Mouse (Mus musculus): ENCODE measurements around the gene Zer1. TPM values are rescaled to one million over a fixed set of nuclear protein-coding genes. Genes with fewer than 3 reads are reported as not detected.
"Not testable (repeated sequence)": the region's sequence is repeated elsewhere in the genome, so short reads cannot be mapped to it uniquely, and the experiment has no call there.

Zer1 gene
- total and polyA plus RNA-seq, 2 experiments, result 7.1 to 27.1 TPM

- Histone ChIP-seq H3K4me1 (ENCODE audit: control insufficient read depth, insufficient read depth, low read length) (no peaks in the 10 kb centered on the region), H3K79me2 (ENCODE audit: control insufficient read depth, insufficient read depth, low read length) (no peaks in the 10 kb centered on the region), H3K9ac (ENCODE audit: low read depth, low read length) (no peak overlapping the region), H3K27ac (replicated peaks; ENCODE audit: insufficient read depth, low read depth, low read length) (no peak overlapping the region), H3K36me3 (ENCODE audit: control insufficient read depth, insufficient read depth, low read length) (no peaks in the 10 kb centered on the region), H3K27me3 (ENCODE audit: control insufficient read depth, insufficient read depth, low read length) (no peaks in the 10 kb centered on the region), H3K4me3 (ENCODE audit: insufficient read depth, low read depth, low read length) (no peak overlapping the region)
- TF ChIP-seq POLR2A (IDR thresholded peaks at IDR 0.05; ENCODE audit: extremely low read depth, insufficient read depth, low read length), result no peak
- no peak for TF ChIP-seq CTCF (IDR thresholded peaks at IDR 0.05; ENCODE audit: low read depth, low read length)
- WGBS, result 75% methylated on average over 9 of the region's 9 CpGs
- DNase-seq (ENCODE audit: extremely low read depth, low read depth, low spot score), result no peak
These were observed 40.1 kb upstream of the Zer1 start for GRCm38 (mm10) chr2:30164340-30164932.

- DNase-seq (ENCODE audit: extremely low read depth, low read depth, low spot score), result peak; percentile 58
- Histone ChIP-seq H3K4me3 (ENCODE audit: insufficient read depth, low read depth, low read length) (no peak overlapping the region), H3K27ac (replicated peaks; ENCODE audit: insufficient read depth, low read depth, low read length) (no peak overlapping the region), H3K27me3 (ENCODE audit: control insufficient read depth, insufficient read depth, low read length) (no peaks in the 10 kb centered on the region), H3K4me1 (ENCODE audit: control insufficient read depth, insufficient read depth, low read length) (no peaks in the 10 kb centered on the region), H3K36me3 (ENCODE audit: control insufficient read depth, insufficient read depth, low read length) (no peaks in the 10 kb centered on the region), H3K9ac (ENCODE audit: low read depth, low read length) (no peak overlapping the region), H3K79me2 (ENCODE audit: control insufficient read depth, insufficient read depth, low read length) (no peaks in the 10 kb centered on the region)
- TF ChIP-seq CTCF (IDR thresholded peaks at IDR 0.05; ENCODE audit: low read depth, low read length) (peak; percentile 32; the same call in 1 of the 2 replicates), POLR2A (IDR thresholded peaks at IDR 0.05; ENCODE audit: extremely low read depth, insufficient read depth, low read length) (no peak)
These were observed 37.4 kb upstream of the Zer1 start for GRCm38 (mm10) chr2:30161809-30162208.

DNA sequence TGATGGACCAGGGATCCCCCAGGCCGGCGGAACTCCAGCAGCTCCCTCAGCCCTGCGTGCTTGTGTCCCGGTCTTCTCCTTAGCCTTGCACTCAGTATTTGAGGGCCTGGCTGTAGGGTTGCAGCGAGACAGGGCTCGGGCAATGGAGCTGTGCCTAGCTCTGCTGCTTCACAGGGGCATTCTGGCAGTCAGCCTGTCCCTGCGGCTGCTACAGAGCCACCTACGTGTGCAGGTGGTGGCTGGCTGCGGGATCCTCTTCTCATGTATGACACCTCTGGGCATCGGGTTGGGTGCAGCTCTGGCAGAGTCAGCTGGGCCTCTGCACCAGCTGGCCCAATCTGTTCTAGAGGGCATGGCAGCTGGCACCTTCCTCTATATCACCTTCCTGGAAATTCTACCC is 35.5 kb upstream of the Zer1 start:
- H3K79me2 ChIP-seq (ENCODE audit: control insufficient read depth, insufficient read depth, low read length); H3K27me3 ChIP-seq (ENCODE audit: control insufficient read depth, insufficient read depth, low read length); H3K4me1 ChIP-seq (ENCODE audit: control insufficient read depth, insufficient read depth, low read length); H3K27ac ChIP-seq (replicated peaks; ENCODE audit: insufficient read depth, low read depth, low read length); H3K9ac ChIP-seq (ENCODE audit: low read depth, low read length); H3K36me3 ChIP-seq (ENCODE audit: control insufficient read depth, insufficient read depth, low read length); DNase-seq (ENCODE audit: extremely low read depth, low read depth, low spot score); H3K4me3 ChIP-seq (ENCODE audit: insufficient read depth, low read depth, low read length): not testable (repeated sequence)
- WGBS, result 91% methylated on average over 7 of the region's 10 CpGs

GRCm38 (mm10) chr2:30152616-30153015 is 28.2 kb upstream of the Zer1 start:
- H3K4me3 ChIP-seq (ENCODE audit: insufficient read depth, low read depth, low read length), result no peak overlapping the region
- H3K27ac ChIP-seq (replicated peaks; ENCODE audit: insufficient read depth, low read depth, low read length), result no peak overlapping the region
- 64% methylated on average over 8 of the region's 8 CpGs for WGBS
- TF ChIP-seq CTCF (IDR thresholded peaks at IDR 0.05; ENCODE audit: low read depth, low read length) (no peak), POLR2A (IDR thresholded peaks at IDR 0.05; ENCODE audit: extremely low read depth, insufficient read depth, low read length) (no peak)
- peak; percentile 43 for DNase-seq (ENCODE audit: extremely low read depth, low read depth, low spot score)
- H3K79me2 ChIP-seq (ENCODE audit: control insufficient read depth, insufficient read depth, low read length), result no peaks in the 10 kb centered on the region
- peaks cover 15% of the 10 kb centered on the region for H3K36me3 ChIP-seq (ENCODE audit: control insufficient read depth, insufficient read depth, low read length)
- H3K4me1 ChIP-seq (ENCODE audit: control insufficient read depth, insufficient read depth, low read length), result peaks cover 2% of the 10 kb centered on the region
- no peak overlapping the region for H3K9ac ChIP-seq (ENCODE audit: low read depth, low read length)
- no peaks in the 10 kb centered on the region for H3K27me3 ChIP-seq (ENCODE audit: control insufficient read depth, insufficient read depth, low read length)

GRCm38 (mm10) chr2:30151840-30152239 is 27.5 kb upstream of the Zer1 start:
- Histone ChIP-seq H3K36me3 (ENCODE audit: control insufficient read depth, insufficient read depth, low read length) (peaks cover 16% of the 10 kb centered on the region), H3K4me1 (ENCODE audit: control insufficient read depth, insufficient read depth, low read length) (peaks cover 9% of the 10 kb centered on the region), H3K27me3 (ENCODE audit: control insufficient read depth, insufficient read depth, low read length) (no peaks in the 10 kb centered on the region), H3K4me3 (ENCODE audit: insufficient read depth, low read depth, low read length) (no peak overlapping the region), H3K9ac (ENCODE audit: low read depth, low read length) (no peak overlapping the region), H3K27ac (replicated peaks; ENCODE audit: insufficient read depth, low read depth, low read length) (no peak overlapping the region), H3K79me2 (ENCODE audit: control insufficient read depth, insufficient read depth, low read length) (no peaks in the 10 kb centered on the region)
- TF ChIP-seq CTCF (IDR thresholded peaks at IDR 0.05; ENCODE audit: low read depth, low read length) (no peak), POLR2A (IDR thresholded peaks at IDR 0.05; ENCODE audit: extremely low read depth, insufficient read depth, low read length) (no peak)
- DNase-seq (ENCODE audit: extremely low read depth, low read depth, low spot score), result no peak
- WGBS, result 88% methylated on average over 11 of the region's 11 CpGs

GRCm38 (mm10) chr2:30147466-30147865 is 23.1 kb upstream of the Zer1 start:
- Histone ChIP-seq H3K4me1 (ENCODE audit: control insufficient read depth, insufficient read depth, low read length) (peaks cover 26% of the 10 kb centered on the region), H3K27ac (replicated peaks; ENCODE audit: insufficient read depth, low read depth, low read length) (peak overlapping the region; percentile 42; the same call in 1 of the 2 replicates), H3K9ac (ENCODE audit: low read depth, low read length) (no peak overlapping the region), H3K4me3 (ENCODE audit: insufficient read depth, low read depth, low read length) (no peak overlapping the region), H3K79me2 (ENCODE audit: control insufficient read depth, insufficient read depth, low read length) (no peaks in the 10 kb centered on the region), H3K27me3 (ENCODE audit: control insufficient read depth, insufficient read depth, low read length) (no peaks in the 10 kb centered on the region), H3K36me3 (ENCODE audit: control insufficient read depth, insufficient read depth, low read length) (peaks cover 16% of the 10 kb centered on the region)
- TF ChIP-seq POLR2A (IDR thresholded peaks at IDR 0.05; ENCODE audit: extremely low read depth, insufficient read depth, low read length) (no peak), CTCF (IDR thresholded peaks at IDR 0.05; ENCODE audit: low read depth, low read length) (no peak)
- peak; percentile 84 for DNase-seq (ENCODE audit: extremely low read depth, low read depth, low spot score)
- whole genome bisulfite sequencing, result 24% methylated on average over 4 of the region's 4 CpGs

All from liver, adult 2 months (tissue).